Mouse (Mus musculus): ENCODE measurements at regions not wholly inside any gene's neighbourhood (a gene's known extent, or its start where the extent isn't known, plus 50 kb on each side); places are given as distances from the start of the nearest gene placed in this dataset.

DNA sequence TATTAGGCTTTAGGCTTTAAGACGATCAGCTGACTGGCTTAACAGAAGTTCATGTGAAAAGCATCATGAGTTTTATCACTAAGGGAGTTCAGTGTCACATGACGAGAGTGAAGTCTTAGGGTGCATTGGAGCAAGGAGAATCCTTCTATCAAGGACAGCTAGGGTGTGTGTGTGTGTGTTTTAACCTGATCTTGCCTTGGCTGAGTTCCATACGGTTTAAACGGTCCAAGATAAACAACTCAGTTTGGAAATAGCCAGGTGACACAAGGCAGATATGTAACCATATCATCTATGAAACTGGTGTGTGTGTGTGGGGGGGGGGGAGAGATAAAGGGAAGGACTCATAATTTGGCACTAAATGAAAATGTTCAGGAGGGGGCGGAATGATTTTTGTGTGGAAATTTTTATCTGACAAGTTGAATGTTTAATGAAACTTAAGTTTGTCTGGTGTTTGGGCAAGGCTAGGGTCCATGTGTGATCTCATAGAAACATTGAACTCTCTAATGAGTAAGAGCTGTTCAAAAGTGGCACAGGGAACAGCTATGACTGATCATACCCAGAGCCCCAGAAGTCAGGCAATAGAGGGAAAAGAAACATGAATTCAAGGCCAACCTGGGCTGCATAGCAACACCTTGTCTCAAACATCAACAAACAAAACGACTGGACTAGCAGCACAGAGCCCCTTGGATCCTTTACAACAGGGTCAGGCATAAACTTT is 132.2 kb upstream of the Map3k1 start:
- DNase-seq (ENCODE audit: low spot score) = no peak

DNA sequence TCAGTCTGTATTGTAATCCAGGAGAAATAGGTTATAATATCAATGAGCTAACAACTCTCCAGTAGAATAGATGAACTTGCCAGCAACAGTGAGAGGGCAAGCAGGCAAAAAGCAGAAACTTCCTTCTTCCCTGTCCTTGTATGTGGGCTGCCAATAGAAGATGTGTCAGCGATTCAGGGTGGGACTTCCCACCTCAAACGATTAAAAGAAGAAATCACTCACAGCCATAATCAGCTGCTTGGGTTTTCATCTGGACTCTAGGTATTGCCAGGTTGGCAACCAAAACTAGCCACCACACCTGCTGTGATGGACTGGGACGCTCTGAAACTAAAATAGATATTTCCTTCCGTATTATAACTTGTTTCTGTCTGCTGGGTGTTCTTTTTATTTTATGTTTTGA is 133.2 kb upstream of the Map3k1 start:
- DNase-seq (ENCODE audit: low spot score) = no peak

DNA sequence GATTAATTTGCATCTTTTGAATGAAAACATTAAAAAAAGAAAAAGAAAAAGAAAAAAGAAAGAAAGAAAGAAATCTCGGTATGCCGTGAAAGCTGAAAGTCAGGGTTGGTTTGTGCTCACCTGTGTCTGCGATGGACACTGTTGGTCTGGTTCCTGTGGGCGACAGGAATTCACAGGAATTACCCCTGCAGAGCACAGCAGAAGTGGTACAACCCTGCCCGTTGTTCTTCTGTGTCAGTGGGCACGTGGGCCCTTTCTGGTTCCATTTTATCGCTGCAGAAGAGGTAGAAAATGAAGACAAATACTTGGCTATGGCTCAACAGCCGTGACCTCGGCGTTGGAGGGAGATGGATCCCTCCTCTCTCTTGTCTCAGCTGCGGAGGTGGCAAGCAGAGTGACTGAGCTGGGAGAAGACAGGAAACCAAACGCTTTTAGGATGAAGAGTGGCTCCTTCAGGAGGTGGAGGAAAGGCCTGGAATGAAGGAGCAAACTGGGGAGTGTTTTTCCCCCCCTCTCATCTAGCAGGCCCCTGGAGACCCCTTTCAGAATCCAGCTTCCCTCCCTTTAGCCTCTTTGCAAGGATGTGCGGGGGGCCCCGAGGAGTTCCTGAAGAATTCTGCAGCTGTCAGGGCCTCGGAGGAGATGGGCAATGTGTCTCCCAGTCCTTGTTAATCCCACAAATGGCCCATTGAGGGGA is 134.7 kb upstream of the Map3k1 start:
- DNase-seq (ENCODE audit: low spot score) = no peak

DNA sequence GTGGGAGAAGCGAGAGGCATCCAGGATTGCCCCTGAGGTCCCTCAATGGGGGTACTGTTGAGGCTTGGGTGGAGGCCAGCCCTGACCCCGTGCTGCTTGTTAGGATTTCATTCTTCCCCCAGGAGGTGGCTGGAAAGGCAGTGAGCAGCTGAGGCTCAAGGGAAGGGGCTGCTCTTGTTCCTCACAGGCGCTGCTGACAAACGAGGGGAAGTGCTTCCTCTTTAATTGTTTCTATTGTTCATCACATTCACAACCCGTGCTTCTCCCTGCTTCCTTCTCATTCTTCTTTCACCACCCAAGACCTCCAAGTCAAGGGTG is 135.3 kb upstream of the Map3k1 start:
- DNase-seq (ENCODE audit: low spot score) = no peak

DNA sequence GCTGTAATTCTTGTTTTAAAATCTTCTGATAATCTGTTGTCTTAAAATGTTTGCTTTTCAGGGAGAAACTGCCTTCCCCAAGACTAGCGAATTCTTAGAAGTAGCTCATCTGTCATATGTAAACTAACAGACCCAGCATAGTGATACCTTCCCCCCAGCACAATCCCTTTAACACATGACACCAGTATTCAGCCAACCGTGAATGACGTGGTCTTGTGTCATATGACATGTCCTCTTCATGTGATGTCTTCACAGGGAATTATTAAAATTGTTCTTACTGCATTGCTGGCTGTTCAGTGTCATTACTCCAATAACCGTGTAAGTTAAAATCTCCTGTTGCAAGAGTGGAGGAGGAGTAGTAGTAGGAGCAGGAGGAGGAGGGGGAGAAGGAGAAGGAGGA is 137.5 kb upstream of the Map3k1 start:
- DNase-seq (ENCODE audit: low spot score) = no peak

DNA sequence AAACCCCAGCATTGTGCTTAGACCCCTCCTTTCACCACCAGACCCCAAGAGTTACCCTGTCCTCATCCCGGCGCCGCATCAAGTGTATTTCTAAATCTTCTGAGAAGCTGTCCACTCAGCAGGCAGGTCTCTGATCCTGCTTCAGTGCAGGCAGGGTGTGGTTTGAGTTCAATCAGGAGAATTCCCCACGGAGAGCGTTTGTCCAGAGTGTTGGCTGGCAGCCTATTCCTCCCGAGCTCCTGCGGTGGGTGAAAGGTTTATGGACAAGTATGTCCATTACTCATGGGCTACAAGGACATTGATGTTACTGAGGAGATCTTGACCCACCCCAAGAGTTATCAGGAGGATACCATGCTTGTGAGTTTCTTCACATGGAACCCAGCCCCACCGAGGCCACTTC is 138.0 kb upstream of the Map3k1 start:
- DNase-seq (ENCODE audit: low spot score) = no peak

DNA sequence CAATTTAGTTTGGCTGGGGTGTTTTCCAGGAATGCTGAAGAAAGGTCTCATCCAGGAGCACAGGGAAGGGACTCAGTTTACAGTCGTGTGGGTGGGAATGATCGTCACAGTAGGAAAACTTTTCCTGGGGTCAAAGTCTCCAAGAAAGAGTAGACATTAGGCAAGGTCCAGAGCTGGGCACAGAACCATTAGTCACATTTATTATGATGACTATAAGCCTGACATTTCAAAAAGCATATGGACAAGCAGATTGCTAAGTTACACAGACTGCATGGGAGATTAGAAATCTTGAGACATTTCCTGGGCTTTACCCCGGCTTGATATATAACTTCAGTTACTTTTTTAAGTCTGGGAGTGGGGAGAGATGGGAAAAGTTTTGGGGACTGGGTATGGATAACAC is 139.6 kb upstream of the Map3k1 start:
- no peak for DNase-seq (ENCODE audit: low spot score)

DNA sequence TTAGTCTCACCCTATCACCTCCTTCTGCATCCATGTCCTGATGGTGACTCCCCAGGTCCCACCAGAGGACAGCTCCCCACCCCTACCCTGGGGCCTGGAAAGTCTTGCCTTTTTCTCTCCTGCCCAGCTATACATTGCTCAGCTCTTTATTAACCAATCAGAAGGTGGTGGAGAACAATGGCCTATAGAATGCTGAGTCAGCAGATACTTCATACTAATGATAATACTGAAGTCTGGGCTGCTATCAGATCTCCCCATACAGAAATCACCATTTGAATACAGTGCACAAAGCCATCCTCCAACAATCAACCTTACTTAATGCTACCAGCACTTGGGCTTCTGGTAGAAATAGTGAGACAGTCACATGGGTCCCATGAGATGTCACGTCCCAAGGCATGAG is 141.2 kb upstream of the Map3k1 start:
- no peak for DNase-seq (ENCODE audit: low spot score)

DNA sequence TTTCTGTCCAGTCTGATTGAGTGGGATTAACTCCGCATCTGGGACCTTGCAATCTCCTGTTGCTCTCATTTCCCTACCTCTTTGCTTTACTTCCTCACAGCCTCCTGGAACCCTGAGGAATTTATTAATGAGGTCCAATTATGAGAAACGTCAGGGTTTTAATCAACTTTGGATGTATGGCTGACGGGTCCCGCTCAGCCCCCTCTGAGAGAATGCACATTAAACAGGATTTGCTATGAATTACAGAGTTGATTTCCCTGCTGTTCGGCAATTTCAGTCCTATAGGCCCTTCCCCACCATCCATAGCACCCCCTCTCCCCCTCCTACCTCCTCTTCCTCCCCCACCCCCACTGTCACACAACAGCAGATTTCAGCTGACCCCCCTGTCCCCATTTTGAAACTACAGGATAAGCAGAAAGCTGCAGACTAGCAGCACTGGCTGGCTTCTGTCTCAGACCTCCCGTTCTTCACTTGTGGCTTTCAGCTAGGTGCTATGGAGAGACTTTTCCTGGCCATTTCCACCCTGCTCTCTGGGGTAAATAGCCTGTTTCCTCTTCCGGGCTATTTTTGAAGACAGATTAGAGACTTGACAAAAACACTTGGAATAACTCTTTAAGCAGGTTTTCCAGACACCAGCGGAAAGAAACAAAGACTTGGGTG is 145.2 kb upstream of the Map3k1 start:
- no peak for DNase-seq (ENCODE audit: low spot score)

DNA sequence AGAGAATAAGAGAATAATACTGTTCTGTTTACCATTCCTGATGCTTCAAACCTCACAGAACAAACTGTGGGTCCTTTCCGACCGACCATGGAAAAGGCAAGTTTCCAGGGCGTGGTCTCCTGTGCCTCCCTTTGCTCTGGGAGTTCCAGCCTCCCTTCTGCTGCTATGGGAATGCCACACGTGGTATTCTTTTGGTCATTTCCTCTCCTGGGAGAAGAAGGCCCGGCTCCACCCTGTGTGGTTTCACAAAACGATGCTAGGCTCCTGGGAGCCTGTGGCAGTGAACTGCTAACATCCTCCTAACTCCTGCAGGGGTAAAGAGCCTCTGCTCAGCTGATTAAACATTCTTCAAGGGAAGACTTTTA is 145.7 kb upstream of the Map3k1 start:
- DNase-seq (ENCODE audit: low spot score) = no peak

DNA sequence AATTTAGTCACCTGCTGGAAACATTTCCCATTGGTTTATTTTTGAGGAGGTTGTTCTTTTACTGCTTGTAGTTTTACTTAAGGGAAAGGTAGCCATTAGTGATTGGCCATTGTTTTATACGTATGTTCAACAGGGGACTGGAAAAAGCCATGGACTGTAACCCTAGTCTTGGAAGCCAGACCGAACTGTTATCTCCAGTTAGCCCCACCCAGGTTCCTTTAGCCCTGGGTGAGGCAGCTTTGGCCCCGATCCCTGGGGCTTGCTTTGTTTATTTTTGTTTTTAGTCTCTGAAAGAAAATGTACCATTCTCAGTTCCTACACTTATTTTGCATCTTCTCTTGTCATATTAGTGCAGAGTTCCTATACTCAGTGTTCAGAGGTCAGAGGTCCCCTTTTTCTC is 148.3 kb upstream of the Map3k1 start:
- no peak for DNase-seq (ENCODE audit: low spot score)

DNA sequence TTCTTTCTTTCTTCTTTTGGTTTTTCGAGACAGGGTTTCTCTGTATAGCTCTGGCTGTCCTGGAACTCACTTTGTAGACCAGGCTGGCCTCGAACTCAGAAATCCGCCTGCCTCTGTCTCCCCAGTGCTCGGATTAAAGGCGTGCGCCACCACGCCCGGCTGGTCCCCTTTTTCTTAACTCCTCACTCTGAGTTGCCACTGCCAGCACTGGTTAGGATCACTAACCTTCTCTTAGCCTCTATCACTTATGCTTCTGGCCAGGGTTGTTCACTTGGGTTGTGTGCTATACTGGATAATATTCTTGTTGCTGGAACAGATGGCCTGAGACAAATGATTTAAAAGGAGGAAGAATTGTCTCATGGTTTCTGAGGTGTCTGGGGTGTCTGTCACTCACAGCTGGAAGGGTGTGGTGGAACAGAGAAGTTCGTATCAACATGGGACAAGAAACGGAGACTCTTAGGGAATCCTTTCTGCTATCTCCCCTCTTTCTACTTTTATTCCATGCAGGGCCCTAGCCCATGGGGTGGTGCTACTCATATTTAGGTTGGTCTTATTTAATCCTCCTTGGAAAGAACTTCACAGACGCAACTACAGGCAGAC is 149.0 kb upstream of the Map3k1 start:
- DNase-seq (ENCODE audit: low spot score) = no peak

DNA sequence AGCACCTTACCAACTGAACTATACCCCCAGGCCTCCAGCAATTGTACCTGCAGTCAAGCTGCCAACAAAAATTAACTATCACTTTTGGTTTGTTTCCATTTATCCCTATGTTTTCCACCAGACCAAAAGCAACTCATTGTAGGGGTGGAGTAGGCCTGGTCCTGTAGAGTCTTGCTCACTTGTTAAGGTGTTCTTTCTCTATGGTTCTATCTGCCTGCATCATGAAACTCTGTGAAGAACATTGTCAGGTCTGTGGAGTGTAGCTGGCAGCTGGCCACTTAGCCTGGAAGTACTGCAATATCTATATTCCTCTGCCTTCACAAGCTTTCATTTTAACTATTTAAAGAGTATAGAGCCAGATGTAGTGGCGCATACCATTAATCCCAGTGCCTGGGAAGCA is 149.6 kb upstream of the Map3k1 start:
- no peak for DNase-seq (ENCODE audit: low spot score)

DNA sequence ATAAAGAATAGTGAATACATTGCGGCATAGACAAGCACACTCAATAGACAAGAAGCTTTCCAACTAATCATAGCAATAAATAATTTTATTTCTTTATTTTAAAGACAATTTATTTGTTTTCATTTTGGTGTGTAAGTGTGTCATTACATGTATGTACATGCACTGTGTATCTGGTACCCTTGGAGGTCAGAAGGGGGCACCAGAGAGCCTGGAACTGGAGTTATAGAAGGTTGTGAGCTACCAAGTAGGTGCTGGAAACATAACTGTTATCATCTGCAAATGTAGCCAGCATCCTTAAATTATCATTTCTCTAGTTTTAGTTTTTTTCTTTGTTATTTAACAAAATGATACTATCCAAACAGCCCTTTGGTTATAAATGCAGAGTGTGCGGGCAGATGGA is 151.2 kb upstream of the Map3k1 start:
- DNase-seq (ENCODE audit: low spot score) = no peak

DNA sequence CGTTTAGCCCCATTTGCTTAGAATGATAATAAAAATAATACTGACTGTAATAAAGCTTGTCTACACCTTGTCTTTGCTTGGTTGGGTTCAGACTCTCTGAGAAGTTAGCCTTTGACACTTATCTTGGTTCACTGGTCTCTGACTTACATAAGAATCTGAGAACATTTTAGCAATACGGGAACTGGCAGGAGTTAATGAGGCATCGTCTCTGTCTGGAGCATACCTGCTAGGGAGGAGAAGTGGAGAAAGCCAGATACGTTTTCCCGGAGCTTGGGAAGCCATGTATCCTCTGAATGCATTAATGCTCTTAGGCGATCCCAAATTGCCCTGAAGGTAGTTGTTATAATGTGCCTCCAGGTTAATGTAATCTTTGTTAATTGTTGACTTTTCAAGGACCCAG is 152.6 kb upstream of the Map3k1 start:
- no peak for DNase-seq (ENCODE audit: low spot score)

DNA sequence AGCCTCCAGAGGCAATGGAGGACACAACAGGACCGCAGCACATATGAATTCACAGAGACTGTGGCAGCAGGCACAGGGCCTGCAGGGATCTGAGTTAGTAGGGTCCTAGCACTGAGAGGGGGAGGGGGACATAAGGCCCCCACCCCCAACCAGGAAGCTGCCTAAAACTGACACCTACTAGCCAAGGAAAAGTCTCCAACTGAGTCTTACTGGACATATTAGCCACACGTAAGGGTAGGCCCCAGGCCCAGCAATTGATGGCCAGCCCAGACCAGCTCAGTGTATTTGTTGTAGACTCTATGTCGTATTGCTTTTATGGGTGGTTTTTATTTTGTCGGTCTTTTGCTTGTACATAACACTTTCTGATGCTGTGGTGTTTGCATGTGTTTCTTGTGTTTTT is 153.4 kb upstream of the Map3k1 start:
- no peak for DNase-seq (ENCODE audit: low spot score)

DNA sequence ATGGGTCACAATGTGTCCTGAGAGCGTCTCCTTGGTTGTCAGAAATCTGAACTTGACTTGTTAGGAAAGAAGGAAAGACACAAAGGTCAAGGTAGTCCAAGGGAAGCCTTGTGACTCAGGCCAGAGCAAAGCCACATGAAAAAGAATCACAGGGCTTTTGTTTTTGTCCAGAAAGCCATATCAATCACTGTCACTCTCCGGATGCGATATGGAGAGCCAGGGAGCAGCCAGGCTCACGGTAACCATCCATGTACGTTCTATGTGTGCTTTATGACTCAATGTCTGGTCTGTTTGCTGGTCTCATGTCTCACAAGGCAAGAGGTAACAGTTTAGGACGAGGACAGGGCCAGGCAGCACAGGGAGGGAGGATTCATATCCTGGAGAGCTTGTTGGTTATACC is 157.3 kb upstream of the Map3k1 start:
- DNase-seq (ENCODE audit: low spot score) = no peak

DNA sequence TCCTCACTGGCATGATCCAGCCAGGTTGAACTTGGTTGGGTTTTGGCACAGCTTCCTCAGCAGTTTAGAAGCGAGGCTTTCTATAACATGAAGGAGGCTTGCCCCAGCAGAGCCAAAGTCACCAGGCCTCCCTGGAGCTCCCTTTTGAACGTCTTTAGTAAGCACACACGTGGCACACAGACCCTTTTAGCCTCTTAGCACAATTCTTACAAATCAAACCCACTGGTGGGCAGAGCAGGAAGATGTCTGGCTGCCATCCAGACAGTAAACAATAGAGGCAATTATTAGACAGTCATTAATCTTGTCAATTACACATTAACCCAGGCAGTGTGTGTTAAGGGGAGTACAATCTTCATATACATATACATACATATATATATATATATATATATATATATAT is 157.8 kb upstream of the Map3k1 start:
- no peak for DNase-seq (ENCODE audit: low spot score)

DNA sequence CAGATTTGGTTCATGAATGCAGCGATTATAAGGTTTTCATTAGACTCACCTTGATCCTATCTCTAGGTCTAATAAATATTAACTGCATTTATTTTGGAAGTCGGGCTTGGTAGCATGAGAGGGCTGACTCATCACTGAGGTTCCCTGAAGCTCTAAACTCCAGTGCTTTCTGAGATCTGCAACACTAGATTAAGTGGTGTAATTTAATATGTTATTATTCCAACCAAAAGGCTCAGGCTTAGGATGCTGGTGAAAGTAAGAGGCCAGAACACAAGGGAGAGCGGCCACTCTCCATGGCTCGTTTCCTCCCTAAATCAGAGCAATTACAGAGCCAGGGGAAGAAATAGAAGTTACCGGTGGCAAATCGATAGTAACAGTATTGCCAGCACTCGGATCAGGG is 159.4 kb upstream of the Map3k1 start:
- DNase-seq (ENCODE audit: low spot score) = no peak

DNA sequence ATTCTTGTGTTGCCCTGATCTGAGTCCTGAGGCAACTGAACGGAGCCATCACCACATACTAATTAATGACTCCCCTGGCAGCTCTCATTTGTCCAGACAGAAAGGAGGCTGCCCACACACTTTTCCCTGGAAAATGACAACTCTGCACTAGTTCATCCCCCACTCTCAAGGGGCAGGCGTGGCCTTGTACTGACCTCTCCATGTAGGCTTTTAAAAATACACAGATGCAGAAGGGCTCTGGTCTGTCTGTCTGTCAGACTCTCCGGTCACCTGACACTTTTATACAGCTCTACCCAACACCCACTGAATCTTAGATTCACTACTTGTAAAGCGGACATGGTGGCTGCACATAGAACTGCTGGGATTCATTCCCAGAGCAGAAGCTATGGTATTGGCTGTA is 165.5 kb upstream of the Map3k1 start:
- no peak for DNase-seq (ENCODE audit: low spot score)

DNA sequence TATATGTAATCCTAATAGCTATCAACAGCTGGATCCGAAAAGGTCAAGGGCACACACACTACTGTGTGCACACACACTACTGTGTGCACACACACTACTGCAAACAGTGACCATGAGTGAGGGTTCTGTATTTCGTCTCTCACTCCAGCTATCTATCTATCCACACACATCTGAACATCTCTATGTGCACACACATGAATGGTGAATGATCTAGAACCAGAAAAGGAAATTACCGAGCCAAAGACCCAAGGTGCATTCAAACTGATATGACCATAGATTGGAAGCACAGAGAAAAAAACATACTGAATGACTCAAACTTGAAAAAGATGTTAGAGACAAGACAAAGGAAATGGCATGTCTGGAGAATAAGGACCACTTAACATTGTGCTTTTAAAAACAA is 166.8 kb upstream of the Map3k1 start:
- DNase-seq (ENCODE audit: low spot score) = no peak

DNA sequence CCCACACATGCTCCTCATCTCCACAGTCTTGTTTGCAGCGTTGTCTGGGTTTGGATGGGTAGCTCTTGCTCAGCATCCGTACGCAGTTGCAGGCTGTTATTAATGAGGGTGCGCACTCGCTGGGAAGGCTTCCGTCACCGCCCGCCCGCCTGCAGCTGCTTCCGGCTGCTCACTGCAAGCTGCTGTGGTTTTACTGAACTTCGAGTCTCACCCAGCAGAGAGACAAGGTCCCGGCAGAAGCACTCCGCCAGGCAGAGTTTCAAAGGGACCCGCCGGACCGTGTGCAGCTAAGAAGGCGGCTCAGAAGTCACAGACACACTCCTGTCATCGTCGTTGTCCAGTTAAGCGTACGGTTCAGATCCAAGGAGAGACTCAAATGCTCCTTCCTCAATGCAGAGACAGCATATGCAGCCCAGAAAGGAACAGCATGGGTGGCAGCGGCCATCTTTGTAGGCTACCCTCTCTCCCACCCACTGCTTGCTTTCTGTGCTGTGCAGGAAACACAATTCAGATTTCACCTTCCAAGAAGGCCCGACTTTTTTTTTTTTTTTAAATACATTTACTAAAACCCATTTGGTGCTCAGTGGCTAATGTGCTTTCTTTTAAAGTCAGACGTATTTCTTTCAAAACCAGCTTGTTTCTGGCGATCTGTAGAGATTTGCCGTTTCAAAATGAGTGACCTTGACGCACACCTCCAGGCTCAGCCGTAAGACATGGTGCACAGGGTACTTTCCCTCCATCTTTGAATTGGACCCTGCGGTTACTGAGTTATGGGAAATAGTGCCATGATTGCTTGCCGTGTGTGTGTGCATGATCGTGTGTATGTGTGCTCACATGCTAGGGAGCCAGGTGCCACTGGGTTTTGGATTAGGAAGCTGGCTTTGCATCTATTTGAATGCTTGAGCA is 169.2 kb upstream of the Map3k1 start:
- DNase-seq (ENCODE audit: low spot score) = no peak

DNA sequence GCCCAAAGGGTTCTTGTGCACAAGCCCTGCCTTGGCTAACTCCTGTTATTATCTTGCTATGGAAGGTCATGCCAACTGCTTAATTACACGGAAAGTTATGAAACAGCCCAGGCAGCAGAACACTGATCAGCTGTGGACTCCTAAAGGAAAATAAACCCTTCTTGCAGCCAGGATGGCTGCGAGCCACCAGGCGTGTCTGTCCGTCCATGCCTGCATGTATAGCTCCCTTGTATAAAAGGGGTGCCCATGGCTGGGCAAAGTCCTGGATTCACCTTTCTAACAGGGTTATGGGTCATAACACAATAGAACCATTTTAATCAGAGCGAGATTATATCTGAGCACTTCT is 169.9 kb upstream of the Map3k1 start:
- DNase-seq (ENCODE audit: low spot score) = no peak
